Mouse (Mus musculus): ENCODE data around the gene Pou2f2. TPM values are rescaled to one million over a fixed set of nuclear protein-coding genes. Genes with fewer than 3 reads are reported as not detected.

Gene Pou2f2
- polyA plus RNA-seq, 1 experiment from 2014 or later, result 0.42 TPM

- no peak for ATAC-seq (ENCODE audit: insufficient read depth)
- no peak for TF ChIP-seq CTCF (IDR thresholded peaks at IDR 0.05; ENCODE audit: low read depth)
- no peaks in the 10 kb centered on the region for H3K36me3 ChIP-seq (ENCODE audit: insufficient read depth)
- no peak for DNase-seq
- H3K9ac ChIP-seq, result no peak overlapping the region
- WGBS, result 61% methylated on average over 3 of the region's 3 CpGs
- no peak overlapping the region for H3K4me2 ChIP-seq
- H3K27me3 ChIP-seq (ENCODE audit: insufficient read depth, low read length), result peaks cover 5% of the 10 kb centered on the region; the same call in 1 of the 2 replicates
- H3K4me3 ChIP-seq (ENCODE audit: low read depth, low read length), result no peak overlapping the region
- H3K9me3 ChIP-seq (ENCODE audit: low read depth, low read length), result no peaks in the 10 kb centered on the region
- no peaks in the 10 kb centered on the region for H3K4me1 ChIP-seq (ENCODE audit: insufficient read depth)
- no peak overlapping the region for H3K27ac ChIP-seq (ENCODE audit: low read depth)
Measured at GRCm38 (mm10) chr7:25098169-25098568, 81.4 kb downstream of the Pou2f2 start.

- Histone ChIP-seq H3K4me2 (no peak overlapping the region), H3K27ac (ENCODE audit: low read depth) (no peak overlapping the region), H3K27me3 (ENCODE audit: insufficient read depth, low read length) (no peaks in the 10 kb centered on the region), H3K9ac (no peak overlapping the region), H3K4me3 (ENCODE audit: low read depth, low read length) (no peak overlapping the region), H3K9me3 (ENCODE audit: low read depth, low read length) (no peaks in the 10 kb centered on the region), H3K36me3 (ENCODE audit: insufficient read depth) (peaks cover 11% of the 10 kb centered on the region), H3K4me1 (ENCODE audit: insufficient read depth) (0 out of 2 replicates have a peak, but pooled peaks cover 7% of the 10 kb centered on the region)
- 23% methylated on average over 10 of the region's 10 CpGs for WGBS
- ATAC-seq (ENCODE audit: insufficient read depth) (no peak), DNase-seq (no peak)
- TF ChIP-seq CTCF (IDR thresholded peaks at IDR 0.05; ENCODE audit: low read depth), result no peak
Measured at GRCm38 (mm10) chr7:25089875-25090274, 89.7 kb downstream of the Pou2f2 start.

- H3K4me1 ChIP-seq (ENCODE audit: insufficient read depth), result 0 out of 2 replicates have a peak, but pooled peaks cover 7% of the 10 kb centered on the region
- ATAC-seq (ENCODE audit: insufficient read depth), result 0 out of 2 replicates have a peak, but pooled peaks have one; percentile 23
- DNase-seq, result no peak
- H3K36me3 ChIP-seq (ENCODE audit: insufficient read depth), result peaks cover 19% of the 10 kb centered on the region
- no peak overlapping the region for H3K4me3 ChIP-seq (ENCODE audit: low read depth, low read length)
- WGBS, result 10% methylated on average over 11 of the region's 11 CpGs
- peak overlapping the region; percentile 7; the same call in 1 of the 2 replicates for H3K4me2 ChIP-seq
- H3K27me3 ChIP-seq (ENCODE audit: insufficient read depth, low read length), result no peaks in the 10 kb centered on the region
- no peak overlapping the region for H3K27ac ChIP-seq (ENCODE audit: low read depth)
- no peak for TF ChIP-seq CTCF (IDR thresholded peaks at IDR 0.05; ENCODE audit: low read depth)
- no peak overlapping the region for H3K9ac ChIP-seq
- no peaks in the 10 kb centered on the region for H3K9me3 ChIP-seq (ENCODE audit: low read depth, low read length)
Measured at GRCm38 (mm10) chr7:25088968-25089367, 90.6 kb downstream of the Pou2f2 start.

GRCm38 (mm10) chr7:25088531-25088930 lies 91.0 kb downstream of the Pou2f2 start:
- H3K27ac ChIP-seq (ENCODE audit: low read depth), result no peak overlapping the region
- peak overlapping the region; percentile 7; the same call in 1 of the 2 replicates for H3K4me2 ChIP-seq
- H3K4me1 ChIP-seq (ENCODE audit: insufficient read depth), result 0 out of 2 replicates have a peak, but pooled peaks cover 7% of the 10 kb centered on the region
- peaks cover 23% of the 10 kb centered on the region for H3K36me3 ChIP-seq (ENCODE audit: insufficient read depth)
- ATAC-seq (ENCODE audit: insufficient read depth) (no peak), DNase-seq (no peak)
- no peak overlapping the region for H3K4me3 ChIP-seq (ENCODE audit: low read depth, low read length)
- 13% methylated on average over 10 of the region's 10 CpGs for WGBS
- no peak for TF ChIP-seq CTCF (IDR thresholded peaks at IDR 0.05; ENCODE audit: low read depth)
- no peak overlapping the region for H3K9ac ChIP-seq
- no peaks in the 10 kb centered on the region for H3K9me3 ChIP-seq (ENCODE audit: low read depth, low read length)
- H3K27me3 ChIP-seq (ENCODE audit: insufficient read depth, low read length), result no peaks in the 10 kb centered on the region

GRCm38 (mm10) chr7:25087972-25088371 lies 91.6 kb downstream of the Pou2f2 start:
- no peak overlapping the region for H3K27ac ChIP-seq (ENCODE audit: low read depth)
- no peak for TF ChIP-seq CTCF (IDR thresholded peaks at IDR 0.05; ENCODE audit: low read depth)
- no peak overlapping the region for H3K4me3 ChIP-seq (ENCODE audit: low read depth, low read length)
- WGBS, result 50% methylated on average over 5 of the region's 5 CpGs
- H3K9ac ChIP-seq, result no peak overlapping the region
- 0 out of 2 replicates have a peak, but pooled peaks cover 7% of the 10 kb centered on the region for H3K4me1 ChIP-seq (ENCODE audit: insufficient read depth)
- H3K9me3 ChIP-seq (ENCODE audit: low read depth, low read length), result no peaks in the 10 kb centered on the region
- peaks cover 29% of the 10 kb centered on the region for H3K36me3 ChIP-seq (ENCODE audit: insufficient read depth)
- no peak overlapping the region for H3K4me2 ChIP-seq
- ATAC-seq (ENCODE audit: insufficient read depth) (no peak), DNase-seq (no peak)
- H3K27me3 ChIP-seq (ENCODE audit: insufficient read depth, low read length), result no peaks in the 10 kb centered on the region

- Histone ChIP-seq H3K9me3 (ENCODE audit: low read depth, low read length) (no peaks in the 10 kb centered on the region), H3K27me3 (ENCODE audit: insufficient read depth, low read length) (no peaks in the 10 kb centered on the region), H3K9ac (no peak overlapping the region), H3K27ac (ENCODE audit: low read depth) (no peak overlapping the region), H3K4me2 (no peak overlapping the region), H3K4me3 (ENCODE audit: low read depth, low read length) (no peak overlapping the region), H3K4me1 (ENCODE audit: insufficient read depth) (0 out of 2 replicates have a peak, but pooled peaks cover 7% of the 10 kb centered on the region), H3K36me3 (ENCODE audit: insufficient read depth) (peaks cover 35% of the 10 kb centered on the region)
- TF ChIP-seq CTCF (IDR thresholded peaks at IDR 0.05; ENCODE audit: low read depth), result no peak
- no peak for DNase-seq
- 50% methylated on average over 10 of the region's 10 CpGs for WGBS
- peak; percentile 48; the same call in 1 of the 2 replicates for ATAC-seq (ENCODE audit: insufficient read depth)
Measured at GRCm38 (mm10) chr7:25087256-25087912, 92.1 kb downstream of the Pou2f2 start.

GRCm38 (mm10) chr7:25086656-25087055 lies 92.9 kb downstream of the Pou2f2 start:
- no peaks in the 10 kb centered on the region for H3K9me3 ChIP-seq (ENCODE audit: low read depth, low read length)
- H3K4me1 ChIP-seq (ENCODE audit: insufficient read depth), result 0 out of 2 replicates have a peak, but pooled peaks cover 7% of the 10 kb centered on the region
- H3K36me3 ChIP-seq (ENCODE audit: insufficient read depth), result peaks cover 42% of the 10 kb centered on the region
- WGBS, result 49% methylated on average over 3 of the region's 3 CpGs
- ATAC-seq (ENCODE audit: insufficient read depth) (no peak), DNase-seq (no peak)
- no peak overlapping the region for H3K27ac ChIP-seq (ENCODE audit: low read depth)
- H3K9ac ChIP-seq, result no peak overlapping the region
- H3K4me2 ChIP-seq, result no peak overlapping the region
- no peaks in the 10 kb centered on the region for H3K27me3 ChIP-seq (ENCODE audit: insufficient read depth, low read length)
- peak; percentile 54 for TF ChIP-seq CTCF (IDR thresholded peaks at IDR 0.05; ENCODE audit: low read depth)
- H3K4me3 ChIP-seq (ENCODE audit: low read depth, low read length), result no peak overlapping the region
